Mouse (Mus musculus) heart, postnatal 0 days (tissue): ENCODE data around the gene Ccl8. TPM values are rescaled to one million over a fixed set of nuclear protein-coding genes. Genes with fewer than 3 reads are reported as not detected.

ENCODE experiments used
- ATAC-seq: fragments of 200-750 bp; cut with Nextera tagmentation; 2 replicates; pipeline ENCODE4 v1.8.0; 2017; ENCODE audit warnings: low read depth, moderate number of reproducible peaks, moderate library complexity; ENCODE audit not compliant: insufficient read depth
- DNase-seq: peaks from one replicate; pipeline ENCODE4 v3.0.0-alpha.2; 2016; ENCODE audit warnings: low spot score
- H3K27ac ChIP-seq: fragments of 300-500 bp; sonication (generic); 2 replicates; pipeline ENCODE4 v1.5.1; 2014; ENCODE audit warnings: low read depth, mild to moderate bottlenecking
- H3K27me3 ChIP-seq: fragments of 300-500 bp; sonication (generic); 2 replicates; pipeline ENCODE4 v1.6.1; 2014; ENCODE audit warnings: low read length, mixed read lengths; ENCODE audit not compliant: control insufficient read depth, insufficient read depth
- H3K36me3 ChIP-seq: fragments of 300-500 bp; sonication (generic); replicated peaks from 2 replicates; pipeline ENCODE4 v1.6.1; 2014; ENCODE audit warnings: low read length, mixed read lengths; ENCODE audit not compliant: control insufficient read depth, insufficient read depth
- H3K4me1 ChIP-seq: fragments of 300-500 bp; sonication (generic); 2 replicates; pipeline ENCODE4 v1.6.1; 2014; ENCODE audit warnings: antibody characterized with exemption; ENCODE audit not compliant: control insufficient read depth, insufficient read depth
- H3K4me2 ChIP-seq: fragments of 300-500 bp; sonication (generic); 2 replicates; pipeline ENCODE4 v1.6.1; 2014; ENCODE audit warnings: low read depth, mild to moderate bottlenecking, low read length, moderate library complexity
- H3K4me3 ChIP-seq: fragments of 300-500 bp; sonication (generic); 2 replicates; pipeline ENCODE4 v1.5.1; 2014; ENCODE audit warnings: low read depth, low read length
- H3K9ac ChIP-seq: fragments of 300-500 bp; sonication (generic); replicated peaks from 2 replicates; pipeline ENCODE4 v1.6.1; 2014; ENCODE audit warnings: low read depth, low read length, mixed read lengths
- H3K9me3 ChIP-seq: fragments of 300-500 bp; sonication (generic); replicated peaks from 2 replicates; pipeline ENCODE4 v1.6.1; 2016; ENCODE audit warnings: low read length; ENCODE audit not compliant: control insufficient read depth
- CTCF ChIP-seq: IDR thresholded peaks from 2 replicates; pipeline ENCODE4 v1.5.1; 2016; ENCODE audit warnings: antibody characterized with exemption, control low read depth, low read depth
- EP300 ChIP-seq: IDR thresholded peaks from 2 replicates; pipeline ENCODE4 v1.6.1; 2016; ENCODE audit warnings: antibody characterized with exemption, low read depth
- WGBS: fragments of 180-500 bp; shearing (Covaris S2); extraction: QIAGEN DNeasy Blood & Tissue Kit; methylation state at CpG from one replicate; pipeline ENCODE4 v1.1.7; 2014; 5-methylcytosine and 5-hydroxymethylcytosine counted together
- polyA plus RNA-seq: library from polyadenylated mRNA; unstranded; fragments of >200 nt; fragmentation: Nextera tagmentation; extraction: Ambion mirVana; gene quantifications from 2 replicates; pipeline ENCODE4 v1.2.1, GENCODE M21; 2015
- total RNA-seq: library from RNA; depleted of rRNA; stranded (reverse); fragments of >200 nt; gene quantifications from 2 replicates; pipeline ENCODE4 v1.2.3, GENCODE M21; 2014; ENCODE audit warnings: low replicate concordance

Ccl8 gene
- total and polyA plus RNA-seq, 2 experiments from 2014 or later, result not detected

- H3K4me2 ChIP-seq, result no peak overlapping the region
- no peak for DNase-seq
- no peak for TF ChIP-seq EP300
- TF ChIP-seq CTCF, result no peak
- no peaks in the 10 kb centered on the region for H3K4me1 ChIP-seq
- no peak overlapping the region for H3K27ac ChIP-seq
- H3K27me3 ChIP-seq, result no peaks in the 10 kb centered on the region
- ATAC-seq, result no peak
- no peak overlapping the region for H3K4me3 ChIP-seq
- 66% methylated on average over 4 of the region's 4 CpGs for WGBS
- H3K9me3 ChIP-seq, result no peaks in the 10 kb centered on the region
- no peaks in the 10 kb centered on the region for H3K36me3 ChIP-seq
- H3K9ac ChIP-seq, result no peak overlapping the region
Measured at GRCm38 (mm10) chr11:82101087-82101486, 13.9 kb upstream of the Ccl8 start.

GRCm38 (mm10) chr11:82101529-82101928 is 13.5 kb upstream of the Ccl8 start, which contains the start of gene Ccl12:
TSS of gene Ccl12 (plus strand) at chr11:82101845.
- Histone ChIP-seq H3K4me2 (no peak within 1 kb of the TSS), H3K27ac (no peak within 1 kb of the TSS), H3K9ac (no peak within 1 kb of the TSS), H3K36me3 (no peaks in the 10 kb centered on the region), H3K9me3 (no peaks in the 10 kb centered on the region), H3K4me1 (no peaks in the 10 kb centered on the region), H3K4me3 (no peak within 1 kb of the TSS), H3K27me3 (no peaks in the 10 kb centered on the region)
- DNase-seq (no peak), ATAC-seq (no peak)
- no peak for TF ChIP-seq EP300
- no peak for TF ChIP-seq CTCF
- 43% methylated on average over 2 of the region's 2 CpGs for WGBS

- Histone ChIP-seq H3K9ac (no peak overlapping the region), H3K27ac (no peak overlapping the region), H3K4me1 (no peaks in the 10 kb centered on the region), H3K4me3 (no peak overlapping the region), H3K9me3 (no peaks in the 10 kb centered on the region), H3K36me3 (no peaks in the 10 kb centered on the region), H3K27me3 (no peaks in the 10 kb centered on the region), H3K4me2 (no peak overlapping the region)
- DNase-seq (no peak), ATAC-seq (no peak)
- TF ChIP-seq CTCF, result no peak
- TF ChIP-seq EP300, result no peak
Measured at GRCm38 (mm10) chr11:82109611-82110010, 5.4 kb upstream of the Ccl8 start.

- H3K9ac ChIP-seq, result no peak overlapping the region
- H3K4me1 ChIP-seq, result no peaks in the 10 kb centered on the region
- 55% methylated on average over 6 of the region's 6 CpGs for WGBS
- H3K27ac ChIP-seq, result no peak overlapping the region
- no peak for ATAC-seq
- TF ChIP-seq EP300 (no peak), CTCF (no peak)
- DNase-seq, result no peak
- no peaks in the 10 kb centered on the region for H3K36me3 ChIP-seq
- H3K4me2 ChIP-seq, result no peak overlapping the region
- no peaks in the 10 kb centered on the region for H3K9me3 ChIP-seq
- no peaks in the 10 kb centered on the region for H3K27me3 ChIP-seq
- H3K4me3 ChIP-seq, result no peak overlapping the region
Measured at GRCm38 (mm10) chr11:82110372-82111248, 4.4 kb upstream of the Ccl8 start.

GRCm38 (mm10) chr11:82116041-82116440 is 1.1 kb downstream of the Ccl8 start:
- Histone ChIP-seq H3K4me3 (no peak overlapping the region), H3K9me3 (no peaks in the 10 kb centered on the region), H3K27ac (no peak overlapping the region), H3K27me3 (no peaks in the 10 kb centered on the region), H3K36me3 (no peaks in the 10 kb centered on the region), H3K4me2 (no peak overlapping the region), H3K9ac (no peak overlapping the region), H3K4me1 (no peaks in the 10 kb centered on the region)
- TF ChIP-seq EP300, result no peak
- no peak for TF ChIP-seq CTCF
- WGBS, result 62% methylated on average over 3 of the region's 3 CpGs
- DNase-seq (no peak), ATAC-seq (no peak)
